Mouse (Mus musculus): Measurements from ENCODE around the gene Maml3. TPM values are rescaled to one million over a fixed set of nuclear protein-coding genes. Genes with fewer than 3 reads are reported as not detected.

Maml3 gene
- total RNA-seq, 2 experiments from 2014 or later: 7.4 to 7.5 TPM

- intact Hi-C loops (cut with DNase I): no loop called here
- DNase-seq: no peak
Observed at GRCm38 (mm10) chr3:51969451-51969850, 135.4 kb downstream of the Maml3 start.

- intact Hi-C loops (cut with DNase I): no loop called here
Observed at GRCm38 (mm10) chr3:51965841-51966240, 139.0 kb downstream of the Maml3 start.

DNA sequence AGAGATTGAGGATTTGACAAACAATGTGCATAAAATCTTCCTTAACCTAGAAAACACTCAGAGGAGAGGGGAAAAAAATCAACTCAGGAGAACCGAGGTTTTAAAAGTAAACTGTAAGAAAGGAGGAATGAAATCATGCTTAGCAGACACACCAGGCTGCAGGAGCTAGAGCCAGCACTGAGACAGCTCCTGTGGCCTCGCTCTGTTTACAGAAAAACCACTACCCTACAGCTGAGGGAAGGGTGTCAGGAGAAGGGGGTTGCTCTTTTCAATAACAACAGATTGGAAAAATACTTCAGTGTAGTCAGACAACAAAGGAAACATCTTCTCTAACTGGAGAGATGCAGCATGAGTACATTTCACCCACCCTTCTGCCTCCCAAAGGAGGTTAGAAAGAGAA, 139.4 kb downstream of the Maml3 start:
- intact Hi-C loops (cut with DNase I): no loop called here
- DNase-seq: no peak

More at GRCm38 (mm10) chr3:51965841-51966240, 139.0 kb downstream of the Maml3 start:
- no peak for DNase-seq

DNA sequence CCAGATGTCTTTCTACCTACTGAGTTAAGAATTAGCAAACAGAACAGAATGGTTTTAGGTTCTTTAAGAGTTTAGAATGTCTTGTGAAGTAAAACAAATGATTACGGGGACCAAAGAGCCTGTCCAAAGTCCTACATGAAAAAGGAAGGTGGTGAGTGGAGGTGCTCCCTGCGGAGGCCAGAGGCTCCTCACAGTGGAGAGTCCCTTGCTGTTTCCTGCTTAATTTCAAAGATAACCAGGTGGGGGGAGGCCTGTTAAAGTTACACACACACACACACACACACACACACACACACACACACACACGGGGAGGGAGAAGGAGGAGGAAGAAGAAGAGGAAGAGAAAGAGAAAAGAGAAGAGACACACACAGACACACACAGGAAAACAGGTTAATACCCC, 139.9 kb downstream of the Maml3 start:
- intact Hi-C loops (cut with DNase I): no loop called here
- DNase-seq: no peak

- intact Hi-C loops (cut with DNase I): no loop called here
- peak; percentile 39 for DNase-seq
Observed at GRCm38 (mm10) chr3:51963891-51964593, 140.8 kb downstream of the Maml3 start.

DNA sequence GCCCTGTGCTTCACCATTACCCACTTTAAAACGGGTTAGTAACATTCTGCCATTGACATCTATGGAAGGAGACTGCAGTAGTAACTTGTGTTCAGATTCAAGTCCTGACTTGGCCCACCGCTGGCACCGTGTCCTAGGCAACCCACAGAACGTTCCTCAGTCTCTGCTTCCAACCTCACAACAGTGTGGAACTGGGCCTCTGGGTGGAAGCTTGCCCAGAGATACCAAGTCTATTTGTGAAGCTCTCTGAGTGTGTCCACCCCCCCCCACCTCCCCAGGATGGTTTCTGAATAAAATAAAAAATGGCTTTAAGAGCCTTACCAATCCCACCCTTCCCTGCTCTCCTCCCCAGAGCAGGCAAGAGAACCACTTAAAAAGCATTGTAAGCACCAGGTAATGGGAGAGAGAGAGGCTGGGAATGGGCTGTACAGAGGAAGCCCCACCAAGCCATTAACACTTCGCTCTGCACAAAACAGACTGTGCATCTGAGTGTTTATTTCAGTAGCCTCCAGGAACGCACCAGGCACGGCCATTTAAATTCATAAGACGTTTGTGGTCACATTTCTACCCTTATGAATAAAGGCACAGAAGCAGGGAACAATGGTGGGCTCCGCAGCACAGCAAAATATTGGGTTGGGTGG, 141.6 kb downstream of the Maml3 start:
- DNase-seq: peak; percentile 46
- intact Hi-C loops (cut with DNase I): no loop called here

- intact Hi-C loops (cut with DNase I): no loop called here
- DNase-seq: no peak
Observed at GRCm38 (mm10) chr3:51958751-51959150, 146.1 kb downstream of the Maml3 start.

- DNase-seq: no peak
- intact Hi-C loops (cut with DNase I): no loop called here
Observed at GRCm38 (mm10) chr3:51954441-51954840, 150.4 kb downstream of the Maml3 start.

GRCm38 (mm10) chr3:51953927-51954326, 150.9 kb downstream of the Maml3 start:
- no peak for DNase-seq
- intact Hi-C loops (cut with DNase I): no loop called here

GRCm38 (mm10) chr3:51952728-51953623, 151.9 kb downstream of the Maml3 start:
- intact Hi-C loops (cut with DNase I): no loop called here
- DNase-seq: no peak

- intact Hi-C loops (cut with DNase I): no loop called here
Observed at GRCm38 (mm10) chr3:51952267-51952666, 152.6 kb downstream of the Maml3 start.

DNA sequence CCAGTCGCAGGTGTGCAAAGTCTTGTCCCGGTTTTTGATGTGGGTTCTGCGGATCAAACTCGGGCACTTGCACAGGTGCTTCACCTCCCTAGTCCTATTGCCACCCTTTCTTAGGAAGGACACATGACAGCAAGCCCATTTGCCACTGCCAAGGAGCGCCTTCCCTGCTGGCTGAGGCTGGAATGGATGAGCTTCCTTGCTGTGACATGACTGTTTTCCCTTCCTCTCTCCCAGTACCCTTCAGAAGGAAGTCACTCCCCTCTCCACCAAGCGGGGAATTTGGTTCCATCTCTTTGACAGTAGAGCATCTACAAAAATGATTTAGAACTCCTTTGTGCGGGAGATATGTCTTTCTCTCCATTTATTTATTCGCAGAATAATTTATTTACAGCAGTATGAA, 155.2 kb downstream of the Maml3 start:
- intact Hi-C loops (cut with DNase I): no loop called here
- DNase-seq: no peak

More at GRCm38 (mm10) chr3:51952267-51952666, 152.6 kb downstream of the Maml3 start:
- DNase-seq: no peak

DNA sequence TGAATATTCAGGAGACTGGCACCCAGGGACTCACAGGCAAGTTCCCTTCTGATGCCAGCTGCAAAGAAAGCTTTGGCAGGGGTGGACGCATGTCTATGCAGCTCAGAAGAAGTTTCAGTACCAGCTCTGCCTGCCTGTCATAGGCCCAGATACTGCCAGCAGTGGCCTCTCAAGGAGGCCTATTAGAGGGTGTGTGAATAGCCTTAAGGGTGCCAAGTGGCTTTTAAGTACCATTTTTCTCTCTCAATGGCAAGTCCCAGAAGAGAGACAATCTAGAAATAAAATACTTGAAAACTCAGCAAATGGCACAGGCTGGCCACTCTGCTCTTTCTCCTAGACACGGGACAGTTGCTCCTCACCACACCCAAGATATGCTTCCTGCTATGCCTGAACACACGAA, 157.7 kb downstream of the Maml3 start:
- DNase-seq: no peak
- intact Hi-C loops (cut with DNase I): no loop called here

DNA sequence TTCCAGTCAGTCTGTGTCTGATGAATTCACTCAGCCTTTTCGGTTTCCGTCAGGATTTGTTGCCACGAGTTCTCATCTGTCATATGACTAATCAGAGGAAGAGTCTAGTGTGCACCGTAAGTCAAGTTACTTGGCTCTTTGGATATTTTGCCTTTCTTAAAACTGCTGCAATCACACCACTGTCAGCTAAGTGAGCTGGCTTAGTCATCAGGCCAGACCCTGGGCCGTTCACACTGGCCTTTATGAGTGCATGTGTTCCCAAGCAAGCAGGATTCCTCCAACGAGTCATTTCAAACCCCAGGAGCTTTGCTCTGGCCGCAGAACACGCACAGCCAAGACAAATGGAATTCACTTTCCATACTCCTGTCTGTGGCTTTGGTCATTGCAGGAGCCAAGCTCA, 161.2 kb downstream of the Maml3 start:
- intact Hi-C loops (cut with DNase I): no loop called here
- no peak for DNase-seq

DNA sequence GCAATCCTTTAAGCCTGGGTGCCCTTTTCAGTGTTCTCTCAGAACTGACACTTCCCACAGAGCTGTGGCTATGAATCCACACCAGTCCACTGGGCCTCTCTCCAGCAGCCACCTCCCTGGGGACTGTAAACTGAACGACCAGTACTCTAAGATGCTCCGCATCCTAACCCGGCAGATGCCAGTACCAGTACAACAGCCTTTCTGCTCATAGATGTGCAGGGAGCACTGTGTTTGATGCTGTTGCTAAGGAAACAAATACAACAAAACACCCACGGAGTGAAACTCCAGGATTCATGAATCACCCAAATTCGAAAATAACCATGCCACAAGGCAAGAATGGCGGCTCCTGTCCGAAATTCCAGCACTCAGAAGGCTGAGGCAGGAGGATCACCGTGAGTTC, 163.1 kb downstream of the Maml3 start:
- intact Hi-C loops (cut with DNase I): no loop called here
- DNase-seq: peak; percentile 29

DNA sequence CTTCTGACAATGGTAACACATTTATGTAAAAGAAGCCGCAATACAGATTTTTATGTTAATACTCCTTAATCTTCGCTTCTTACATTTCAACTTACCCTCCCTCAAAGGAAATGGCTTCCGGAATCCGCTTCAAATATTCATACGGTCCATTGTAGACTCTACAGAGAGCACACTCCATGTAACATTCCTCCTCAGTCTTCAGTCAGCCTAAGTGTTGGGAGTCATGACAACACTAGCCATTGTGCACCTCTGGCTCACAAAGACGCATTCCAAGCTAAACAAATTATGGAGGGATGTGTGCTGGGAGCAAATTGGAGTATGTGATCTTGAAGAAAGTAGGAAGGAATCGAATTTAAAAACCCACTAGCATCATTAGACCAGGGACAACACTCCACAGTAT, 165.0 kb downstream of the Maml3 start:
- intact Hi-C loops (cut with DNase I): no loop called here
- no peak for DNase-seq

DNA sequence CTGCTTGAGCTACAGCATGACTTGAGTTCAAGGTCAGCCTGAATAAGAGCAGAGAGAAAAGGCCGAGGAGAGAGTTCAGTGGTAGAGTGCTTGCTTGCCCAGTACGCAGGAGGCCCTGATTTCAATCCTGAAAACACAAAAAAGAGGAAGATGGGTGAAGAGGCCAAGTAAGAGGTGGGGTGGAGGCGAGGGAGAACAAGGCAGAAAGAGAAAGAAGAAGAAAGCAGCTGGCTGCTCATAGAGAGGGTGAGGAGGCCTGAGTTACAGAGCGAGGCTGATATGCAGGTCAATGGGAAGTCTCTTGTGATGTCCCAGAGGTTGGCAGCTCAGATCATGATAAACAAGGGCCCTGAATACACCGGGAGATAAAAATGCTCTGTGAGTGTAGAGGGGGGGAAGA, 165.8 kb downstream of the Maml3 start:
- intact Hi-C loops (cut with DNase I): no loop called here
- DNase-seq: no peak

- intact Hi-C loops (cut with DNase I): no loop called here
- no peak for DNase-seq
Observed at GRCm38 (mm10) chr3:51937176-51937575, 167.7 kb downstream of the Maml3 start.

GRCm38 (mm10) chr3:51934531-51935485, 170.1 kb downstream of the Maml3 start:
- DNase-seq: no peak
- intact Hi-C loops (cut with DNase I): no loop called here

DNA sequence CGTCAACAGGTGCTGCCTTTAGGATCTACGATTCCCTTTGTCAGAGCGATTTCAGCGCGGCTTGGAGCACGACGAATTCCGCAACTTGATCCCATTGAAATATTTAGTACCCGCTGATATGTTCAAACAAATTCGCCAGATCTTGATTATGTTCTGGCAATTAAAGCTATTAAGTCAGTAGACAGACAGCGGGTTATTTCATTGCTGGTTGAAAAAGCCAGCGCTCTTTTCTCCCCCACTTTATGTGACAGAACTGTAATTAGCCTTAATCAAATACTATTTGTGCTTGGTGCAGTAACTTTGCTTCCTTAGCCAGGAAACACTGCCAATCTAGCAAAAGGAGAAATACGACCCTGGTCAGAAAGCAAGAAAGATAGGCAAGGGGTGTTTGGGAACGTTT, 176.7 kb downstream of the Maml3 start:
- DNase-seq: no peak
- intact Hi-C loops (cut with DNase I): no loop called here

Measured in left cerebral cortex, postnatal 4 days (tissue).